Mouse (Mus musculus) duodenum, adult 2 months (tissue): Measurements from ENCODE around the gene Calm3. TPM values are rescaled to one million over a fixed set of nuclear protein-coding genes. Genes with fewer than 3 reads are reported as not detected.

Experiments
- polyA plus RNA-seq: library from polyadenylated mRNA; depleted of rRNA; stranded (reverse); fragments of >200 nt; gene quantifications from 2 replicates; pipeline ENCODE4 v1.2.3, GENCODE M21; 2012; ENCODE audit warnings: low replicate concordance; rRNA removed

Gene Calm3
- polyA plus RNA-seq: 334 and 532 TPM in 2 replicates

DNA sequence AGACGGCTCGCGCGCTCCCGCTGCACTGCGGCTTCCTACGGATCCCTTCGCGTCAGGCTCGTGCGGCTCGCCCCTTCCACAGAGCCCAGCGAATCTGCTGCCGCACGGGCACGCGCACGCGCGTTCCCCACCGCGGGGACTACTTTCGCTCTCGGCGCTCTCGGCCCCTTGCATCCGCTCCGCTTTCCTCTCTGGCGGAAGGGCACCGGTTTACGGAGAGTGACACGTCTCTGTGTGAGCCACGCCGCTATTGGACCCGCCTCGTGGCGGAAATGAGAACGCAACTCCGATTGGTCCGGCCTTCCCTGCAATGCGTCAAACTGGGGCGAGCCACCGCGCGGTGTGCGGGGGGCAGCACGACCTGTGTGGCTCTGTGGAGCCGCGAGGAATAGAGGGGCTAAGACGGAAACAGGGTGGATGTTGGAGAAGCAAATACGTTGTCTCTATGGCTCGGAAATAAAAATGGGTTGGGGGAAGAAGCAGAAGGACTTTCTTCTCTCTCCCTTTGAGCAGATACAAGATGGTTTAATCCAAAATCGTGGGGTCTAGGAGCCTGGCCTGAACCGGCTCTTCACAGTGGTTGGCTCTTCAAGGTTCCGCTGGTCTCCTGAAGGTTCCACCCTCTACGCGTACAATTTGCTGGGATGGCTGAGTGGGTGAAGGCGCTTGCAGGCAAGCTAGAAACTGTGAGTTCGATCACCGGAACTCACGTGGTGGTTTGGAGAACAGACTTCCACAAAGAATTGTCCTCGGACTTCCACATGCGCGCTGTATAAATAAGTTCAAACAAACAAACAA, at the start of gene Calm3:
Calm3 (minus strand) TSS at position 78 of the 798 bp plus-strand sequence.

DNA sequence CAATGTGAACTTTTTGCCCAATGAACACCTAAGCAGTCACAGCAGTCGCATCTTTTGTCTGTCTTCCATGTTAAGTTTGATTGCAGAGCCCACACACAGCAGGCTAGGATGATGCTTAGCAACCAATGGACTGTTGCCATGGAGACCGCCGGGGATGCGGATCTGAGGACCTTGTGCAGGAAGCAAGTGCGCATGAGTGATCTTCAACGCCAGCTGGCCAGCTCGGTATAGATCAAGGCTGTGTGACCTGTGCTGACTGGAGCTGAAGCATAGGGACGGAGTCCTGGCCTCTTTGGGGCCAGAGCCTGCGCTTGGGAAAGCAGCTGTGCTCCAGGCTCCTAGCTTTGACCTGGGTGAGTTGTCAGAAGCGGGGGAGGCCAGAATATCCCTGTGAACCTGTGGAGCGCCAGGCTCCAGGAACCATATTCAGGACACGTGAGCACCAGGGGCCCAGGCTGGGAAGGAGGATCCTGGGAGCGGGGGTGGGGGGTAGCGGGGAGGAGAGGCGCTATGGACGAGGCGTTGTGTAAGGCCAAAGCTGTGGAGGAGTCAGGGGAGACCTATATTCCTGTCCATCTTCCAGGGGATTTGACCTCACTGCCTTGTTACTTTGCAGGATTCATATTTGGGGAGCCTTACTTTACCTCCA, 35.7 kb upstream of the Calm3 start, which contains the start of gene Pnmal1:
Pnmal1 (plus strand) TSS at position 141 of the 649 bp plus-strand sequence.

DNA sequence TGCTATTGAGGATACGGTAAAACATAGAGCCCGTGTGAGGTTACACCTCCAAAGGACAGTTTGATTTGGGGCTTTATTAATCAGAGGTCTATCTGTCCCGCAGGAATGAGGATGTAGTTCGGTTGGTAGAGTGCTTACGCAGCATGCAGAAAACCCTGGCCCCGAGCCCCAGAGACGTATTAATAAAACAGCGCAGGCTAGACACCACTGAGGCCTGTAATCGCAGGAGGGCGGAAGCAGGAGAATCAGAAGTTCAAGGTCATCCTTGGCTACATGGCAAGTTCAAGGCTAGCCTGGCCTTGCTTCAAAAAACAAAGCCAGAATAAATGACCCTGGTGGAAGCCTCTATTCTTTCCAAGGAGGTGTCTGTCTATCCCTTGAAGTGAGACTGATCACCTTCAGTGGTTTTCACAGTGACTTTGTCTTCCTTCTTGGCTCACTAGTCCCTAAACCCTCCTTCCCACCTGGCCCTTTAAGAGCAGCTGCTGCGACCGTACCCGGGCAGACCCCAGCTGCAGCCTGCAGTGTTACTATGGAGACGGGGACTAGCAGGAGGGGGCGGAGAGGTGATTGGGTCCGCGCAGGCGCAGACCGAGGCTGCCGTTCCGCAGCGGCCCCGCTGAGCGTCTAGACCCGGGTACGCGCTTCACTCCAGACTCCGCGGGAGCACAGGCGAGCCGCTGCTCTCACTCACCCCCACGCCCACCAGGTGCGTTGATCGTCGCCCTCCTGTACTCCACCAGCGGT, 20.3 kb upstream of the Calm3 start, which contains the start of gene Pnmal2:
Pnmal2 (plus strand) TSS at position 622 of the 747 bp plus-strand sequence.

DNA sequence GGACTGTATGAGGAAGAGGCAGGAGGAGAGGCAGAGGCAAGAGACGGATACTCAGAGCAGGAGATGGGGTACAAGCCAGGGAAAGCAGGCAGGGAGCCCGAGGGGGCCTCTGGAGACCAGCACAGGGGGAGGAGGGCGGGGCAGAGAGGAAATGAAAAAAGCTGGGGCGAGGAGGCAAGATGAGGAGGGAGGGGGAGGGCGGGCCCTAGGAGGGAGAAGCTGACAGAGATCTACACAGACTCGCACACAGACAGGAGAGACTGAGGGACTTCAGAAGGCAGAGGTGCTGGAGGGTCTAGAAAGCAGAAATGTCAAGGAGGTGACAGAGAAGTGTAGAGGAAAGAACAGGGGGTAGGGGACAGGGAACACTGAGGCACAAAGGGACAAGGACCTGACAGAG, 17.6 kb downstream of the Calm3 start, which contains the start of gene Ptgir:
Ptgir (plus strand) TSS at position 210 of the 400 bp plus-strand sequence.

DNA sequence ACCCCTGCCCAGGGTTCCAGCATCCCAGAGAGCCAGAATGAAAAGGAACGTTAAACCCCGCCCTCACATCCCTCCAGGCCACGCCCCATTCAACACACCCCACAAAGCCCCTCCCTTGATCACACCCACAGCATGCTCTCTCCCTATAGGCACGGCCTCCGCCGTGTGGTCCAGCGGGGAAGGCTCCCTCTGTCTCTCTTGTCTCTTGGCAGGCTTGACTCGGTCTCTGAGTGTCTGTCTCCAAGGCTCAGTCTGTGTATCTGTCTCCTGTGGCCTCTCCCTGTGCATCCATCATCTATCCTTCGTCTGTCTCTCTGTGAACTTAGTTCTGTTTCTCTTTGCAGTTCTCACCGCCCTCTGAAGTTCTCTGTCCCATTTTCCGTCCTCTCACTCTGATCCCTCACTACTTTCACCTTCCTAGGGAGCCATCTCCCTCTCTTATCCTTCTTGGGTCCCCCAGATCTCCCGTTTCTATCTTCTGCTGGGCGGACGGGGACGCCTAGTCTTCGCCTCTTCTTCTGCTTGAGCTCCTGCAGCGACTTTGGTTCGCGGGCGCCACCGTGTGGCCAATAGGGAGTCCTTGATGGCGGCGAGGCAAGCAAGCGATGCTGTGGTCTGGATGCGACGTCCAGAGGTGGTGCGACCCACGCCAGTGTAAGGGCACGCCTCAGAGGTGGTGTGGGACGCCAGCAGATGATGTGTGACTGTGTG, 32.1 kb downstream of the Calm3 start, which contains the start of gene Gng8:
Gng8 (plus strand) TSS at position 146 of the 711 bp plus-strand sequence.

DNA sequence AGATGAGACGGTGACA, 48.8 kb downstream of the Calm3 start, which contains the start of gene Dact3:
Dact3 (plus strand) TSS at position 8 of the 16 bp plus-strand sequence.

Other genes starting within 250 kb of the Calm3 start
- not detected in 2 replicates for gene Ceacam15, start 248.4 kb downstream of the Calm3 start, polyA plus RNA-seq
- not detected in 2 replicates for gene Ceacam9, start 202.2 kb downstream of the Calm3 start, polyA plus RNA-seq
- 344 and 546 TPM in 2 replicates for gene Ap2s1, start 185.7 kb downstream of the Calm3 start, polyA plus RNA-seq
- 42.4 and 92.4 TPM in 2 replicates for gene Slc1a5, start 142.8 kb downstream of the Calm3 start, polyA plus RNA-seq
- gene Strn4, start 108.2 kb downstream of the Calm3 start, polyA plus RNA-seq: 80.9 and 82.2 TPM in 2 replicates
- gene Fkrp, start 107.4 kb downstream of the Calm3 start, polyA plus RNA-seq: 17.8 and 22.8 TPM in 2 replicates
- gene Prkd2, start 81.2 kb downstream of the Calm3 start, polyA plus RNA-seq: 32.0 and 33.9 TPM in 2 replicates
- gene Dact3, start 48.8 kb downstream of the Calm3 start, polyA plus RNA-seq: 31.7 and 37.6 TPM in 2 replicates
- gene Gng8, start 32.3 kb downstream of the Calm3 start, polyA plus RNA-seq: 2.0 and 3.0 TPM in 2 replicates
- 1.3 and 1.9 TPM in 2 replicates for gene Ptgir, start 17.6 kb downstream of the Calm3 start, polyA plus RNA-seq
- gene Pnmal2, start 20.6 kb upstream of the Calm3 start, polyA plus RNA-seq: 1.5 and 2.1 TPM in 2 replicates
- gene Pnmal1, start 35.6 kb upstream of the Calm3 start, polyA plus RNA-seq: 0.06 TPM in 2 replicates
- 0.06 TPM in 1 of 2 replicates, not detected in the other for gene Gm42372, start 59.0 kb upstream of the Calm3 start, polyA plus RNA-seq
- gene Ccdc8, start 68.6 kb upstream of the Calm3 start, polyA plus RNA-seq: 0.47 and 0.77 TPM in 2 replicates
- 206 and 275 TPM in 2 replicates for gene Ppp5c, start 103.8 kb upstream of the Calm3 start, polyA plus RNA-seq
- gene Hif3a, start 138.3 kb upstream of the Calm3 start, polyA plus RNA-seq: 0.23 and 1.1 TPM in 2 replicates
- not detected in 2 replicates for gene Psg16, start 149.9 kb upstream of the Calm3 start, polyA plus RNA-seq
- not detected in 2 replicates for gene Ceacam3, start 226.2 kb upstream of the Calm3 start, polyA plus RNA-seq